Mouse (Mus musculus) retina, adult 2 months (tissue): Measurements from ENCODE around the gene 2610528J11Rik.
A peak's percentile ranks its signal among the peaks of the same experiment; 100 is the strongest.
"Not testable (repeated sequence)": the region's sequence is repeated elsewhere in the genome, so short reads cannot be mapped to it uniquely, and the experiment has no call there.

Source experiments
- DNase-seq: peaks from one replicate; pipeline ENCODE4 v3.0.0-alpha.2; 2012; ENCODE audit warnings: low read depth, low spot score

The 2610528J11Rik gene

GRCm38 (mm10) chr4:118539904-118540303 lies 13.1 kb downstream of the 2610528J11Rik start:
- no peak for DNase-seq

- no peak for DNase-seq
Observed at GRCm38 (mm10) chr4:118542510-118543157, 15.8 kb downstream of the 2610528J11Rik start.

GRCm38 (mm10) chr4:118543158-118543530 lies 16.3 kb downstream of the 2610528J11Rik start:
- DNase-seq = no peak

- no peak for DNase-seq
Observed at GRCm38 (mm10) chr4:118543592-118544260, 16.9 kb downstream of the 2610528J11Rik start, which contains the start of gene Tmem125. Gene Tmem125, minus strand, starts transcription at chr4:118544044.

- DNase-seq = no peak
Observed at GRCm38 (mm10) chr4:118544441-118545127, 17.8 kb downstream of the 2610528J11Rik start.

GRCm38 (mm10) chr4:118547424-118548129 lies 20.8 kb downstream of the 2610528J11Rik start:
- DNase-seq = not testable (repeated sequence)

- DNase-seq = peak; percentile 48
Observed at GRCm38 (mm10) chr4:118548130-118548480, 21.3 kb downstream of the 2610528J11Rik start.

- DNase-seq = no peak
Observed at GRCm38 (mm10) chr4:118553039-118553649, 26.3 kb downstream of the 2610528J11Rik start.

GRCm38 (mm10) chr4:118564062-118564925 lies 37.5 kb downstream of the 2610528J11Rik start:
- no peak for DNase-seq

GRCm38 (mm10) chr4:118564926-118565279 lies 38.1 kb downstream of the 2610528J11Rik start:
- DNase-seq = no peak

GRCm38 (mm10) chr4:118566161-118566676 lies 39.4 kb downstream of the 2610528J11Rik start:
- DNase-seq = peak; percentile 16

- no peak for DNase-seq
Observed at GRCm38 (mm10) chr4:118568709-118569108, 41.9 kb downstream of the 2610528J11Rik start.

GRCm38 (mm10) chr4:118569320-118569719 lies 42.5 kb downstream of the 2610528J11Rik start:
- no peak for DNase-seq

- DNase-seq = no peak
Observed at GRCm38 (mm10) chr4:118571441-118571840, 44.6 kb downstream of the 2610528J11Rik start.

- peak; percentile 46 for DNase-seq
Observed at GRCm38 (mm10) chr4:118576097-118576496, 49.3 kb downstream of the 2610528J11Rik start.

- DNase-seq = no peak
Observed at GRCm38 (mm10) chr4:118579313-118579712, 52.5 kb downstream of the 2610528J11Rik start.
